In the genomic region with DNA sequence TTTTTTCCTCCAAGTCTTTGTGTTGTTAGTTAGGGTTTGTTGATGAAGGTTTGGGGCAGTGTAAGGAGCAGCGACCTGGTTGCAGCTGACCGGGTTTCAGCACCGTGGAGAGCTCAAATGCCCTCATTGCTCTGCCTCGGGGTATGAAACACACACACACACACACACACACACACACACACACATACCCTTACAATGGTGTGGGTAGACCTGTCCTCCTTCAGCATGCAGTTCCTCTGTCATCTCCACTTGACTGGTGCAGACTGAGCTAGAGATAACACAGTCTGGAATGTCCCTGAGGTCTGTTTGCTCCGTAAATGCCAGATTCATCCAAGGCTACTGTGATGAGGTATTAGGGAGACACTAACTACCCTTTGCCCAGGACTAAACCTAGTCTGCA, we compare ENCODE assay signal across 10 mouse cellular contexts. TPM values are rescaled to one million over a fixed set of nuclear protein-coding genes. Genes with fewer than 3 reads are reported as not detected.
DNase-seq lines count a peak whose midpoint lies in the region; ATAC-seq lines count a peak whose summit lies in the region.
"Had no signal": no experiment of that assay in that cellular context is flagged by ENCODE, and none has a peak within 500 bp of the region (broad histone marks: within the 10 kb centered on the region; RNA-seq: fewer than 3 reads in every experiment).

No protein-coding gene starts in this region.

- H3K27me3 ChIP-seq in hindbrain, embryonic 14.5 days (ENCODE audit: control insufficient read depth, insufficient read depth, low read length) = no peaks in the 10 kb centered on the region; the same call in 1 of the 2 replicates
- H3K27me3 ChIP-seq in midbrain, embryonic 13.5 days = peaks cover 5% of the 10 kb centered on the region; the same call in 1 of the 2 replicates
- H3K27me3 ChIP-seq: liver, embryonic 15.5 days had no signal

- peak overlapping the region; percentile 95 for H3K27ac ChIP-seq in hindbrain, embryonic 14.5 days
- peak overlapping the region; percentile 97 for H3K27ac ChIP-seq in midbrain, embryonic 13.5 days
- H3K27ac ChIP-seq: liver, embryonic 15.5 days had no signal

- H3K9me3 ChIP-seq in hindbrain, embryonic 14.5 days (ENCODE audit: control insufficient read depth, low read length) = no peaks in the 10 kb centered on the region
- H3K9me3 ChIP-seq in midbrain, embryonic 13.5 days = no peaks in the 10 kb centered on the region
- H3K9me3 ChIP-seq: liver, embryonic 15.5 days had no signal

- ATAC-seq in hindbrain, embryonic 14.5 days (ENCODE audit: low FRiP score) = no peak
- peak; percentile 37 for ATAC-seq in midbrain, embryonic 13.5 days
- ATAC-seq in erythroid progenitor cell, adult 5-6 weeks (replicated peaks; ENCODE audit: low FRiP score, poor library complexity, severe bottlenecking) = no peak

- H3K4me1 ChIP-seq in hindbrain, embryonic 14.5 days (replicated peaks; ENCODE audit: control insufficient read depth, insufficient read depth, low read length) = peaks cover 32% of the 10 kb centered on the region
- peaks cover 42% of the 10 kb centered on the region for H3K4me1 ChIP-seq in midbrain, embryonic 13.5 days (replicated peaks)

- H3K36me3 ChIP-seq in hindbrain, embryonic 14.5 days (replicated peaks; ENCODE audit: control insufficient read depth, insufficient read depth) = peaks cover 31% of the 10 kb centered on the region
- peaks cover 16% of the 10 kb centered on the region for H3K36me3 ChIP-seq in midbrain, embryonic 13.5 days

- H3K4me2 ChIP-seq in hindbrain, embryonic 14.5 days (replicated peaks) = peak overlapping the region; percentile 42
- peak overlapping the region; percentile 47; the same call in 1 of the 2 replicates for H3K4me2 ChIP-seq in midbrain, embryonic 13.5 days (replicated peaks)
- H3K4me2 ChIP-seq: liver, embryonic 15.5 days had no signal

- no peak overlapping the region for H3K4me3 ChIP-seq in hindbrain, embryonic 14.5 days (replicated peaks; ENCODE audit: low read length)
- no peak overlapping the region for H3K4me3 ChIP-seq in midbrain, embryonic 13.5 days (replicated peaks)
- H3K4me3 ChIP-seq: liver, embryonic 15.5 days had no signal

- peak overlapping the region; percentile 31 for H3K9ac ChIP-seq in hindbrain, embryonic 14.5 days
- H3K9ac ChIP-seq in midbrain, embryonic 13.5 days (replicated peaks) = 0 out of 2 replicates have a peak overlapping the region, but pooled peaks have one; percentile 32
- H3K9ac ChIP-seq: liver, embryonic 15.5 days had no signal

- peak; percentile 14 for DNase-seq in adrenal gland, adult 8-10 months
- DNase-seq in embryo, embryonic 11 days = peak; percentile 55
- DNase-seq in hindbrain, embryonic 14.5 days (ENCODE audit: low spot score) = no peak
- no peak for DNase-seq in left cerebral cortex, adult 9 months (ENCODE audit: low spot score in 2 of 2)
- no peak for DNase-seq in left cerebral cortex, postnatal 10 days (ENCODE audit: extremely low spot score in 1 of 2, low spot score in 2 of 2)
- DNase-seq in left cerebral cortex, postnatal 4 days = no peak

- 13% methylated on average over 5 of the region's 5 CpGs for WGBS in hindbrain, embryonic 14.5 days
- WGBS in midbrain, embryonic 13.5 days = 7% methylated on average over 5 of the region's 5 CpGs

- intact Hi-C loops in left cerebral cortex, postnatal 10 days (cut with DNase I) = loop anchor here (5.0 kb wide), 2 partner anchors 35 to 50 kb away; no protein-coding TSS in a partner anchor
- intact Hi-C loops in left cerebral cortex, postnatal 4 days (cut with DNase I) = loop anchor here (5.0 kb wide), 1 partner anchor 50 kb away; no protein-coding TSS in a partner anchor

RNA-seq across cellular contexts. Expression of a gene that starts 12.0 kb away (rescaled TPM):
- total RNA-seq in adrenal gland, adult 8-10 months (2022) = 10 to 100 TPM; 35.3 to 44.0 (median 39.4) TPM
- polyA plus RNA-seq in hindbrain, embryonic 14.5 days (2014; fragmentation: Nextera tagmentation; extraction: Ambion mirVana) = 42.6 and 43.1 TPM in 2 replicates
- 60.4 and 62.7 TPM in 2 replicates for polyA plus RNA-seq in midbrain, embryonic 13.5 days (2015; fragmentation: Nextera tagmentation; extraction: Ambion mirVana)
- total RNA-seq in left cerebral cortex, postnatal 10 days (2021) = 10 to 100 TPM; 21.5 to 26.8 TPM
- 10 to 100 TPM; 26.3 to 29.0 TPM for total RNA-seq in left cerebral cortex, postnatal 4 days (2021)
- 15.1 TPM in 2 replicates for total RNA-seq in erythroid progenitor cell, adult 5-6 weeks (2015; ENCODE audit: low replicate concordance)
- 4.4 and 10.7 TPM in 2 replicates for total RNA-seq in erythroid progenitor cell, adult 5-6 weeks (2017; ENCODE audit: low replicate concordance)

RNA-seq across cellular contexts. Expression of a gene that starts 32.8 kb away (rescaled TPM):
- not detected for total RNA-seq in adrenal gland, adult 8-10 months (2022)
- 5.6 and 6.7 TPM in 2 replicates for polyA plus RNA-seq in hindbrain, embryonic 14.5 days (2014; fragmentation: Nextera tagmentation; extraction: Ambion mirVana)
- polyA plus RNA-seq in midbrain, embryonic 13.5 days (2015; fragmentation: Nextera tagmentation; extraction: Ambion mirVana) = 4.6 and 5.3 TPM in 2 replicates
- 1 to 10 TPM; 5.4 to 5.5 TPM for total RNA-seq in left cerebral cortex, postnatal 10 days (2021)
- total RNA-seq in left cerebral cortex, postnatal 4 days (2021) = 1 to 10 TPM; 3.9 to 5.5 TPM
- total RNA-seq in erythroid progenitor cell, adult 5-6 weeks (2015; ENCODE audit: low replicate concordance) = not detected in 2 replicates
- not detected in 2 replicates for total RNA-seq in erythroid progenitor cell, adult 5-6 weeks (2017; ENCODE audit: low replicate concordance)

RNA-seq across cellular contexts. Expression of a gene that starts 50.5 kb away (rescaled TPM):
- total RNA-seq in adrenal gland, adult 8-10 months (2022) = not detected
- polyA plus RNA-seq in hindbrain, embryonic 14.5 days (2014; fragmentation: Nextera tagmentation; extraction: Ambion mirVana) = not detected in 2 replicates
- not detected in 2 replicates for polyA plus RNA-seq in midbrain, embryonic 13.5 days (2015; fragmentation: Nextera tagmentation; extraction: Ambion mirVana)
- total RNA-seq in left cerebral cortex, postnatal 10 days (2021) = not detected
- not detected for total RNA-seq in left cerebral cortex, postnatal 4 days (2021)
- total RNA-seq in erythroid progenitor cell, adult 5-6 weeks (2015; ENCODE audit: low replicate concordance) = not detected in 2 replicates
- not detected in 2 replicates for total RNA-seq in erythroid progenitor cell, adult 5-6 weeks (2017; ENCODE audit: low replicate concordance)
- polyA plus RNA-seq: liver, embryonic 15.5 days; testis, adult 2 months had no signal

Comparison
In these comparisons a context has a peak if more than half of its experiments do, and no peak if none do; other contexts are left out.
1. DNase-seq: peak in adrenal gland, adult 8-10 months (single experiment) and embryo, embryonic 11 days (single experiment); none in hindbrain, embryonic 14.5 days (single experiment), left cerebral cortex, adult 9 months (0 of 2), left cerebral cortex, postnatal 10 days (0 of 2) and left cerebral cortex, postnatal 4 days (single experiment).
2. RNA of a gene that starts 32.8 kb away (total RNA-seq): 3.9 to 5.5 TPM in left cerebral cortex, postnatal 4 days and 5.4 to 5.5 TPM in left cerebral cortex, postnatal 10 days; not detected in adrenal gland, adult 8-10 months and not detected in erythroid progenitor cell, adult 5-6 weeks; every median in the first group is over 4 times any median in the second.